Mouse (Mus musculus): ENCODE measurements around the gene Bub3. TPM values are rescaled to one million over a fixed set of nuclear protein-coding genes. Genes with fewer than 3 reads are reported as not detected.

Gene Bub3
- polyA plus RNA-seq, 1 experiment from 2014 or later, result 235 TPM

- no peak overlapping the region for H3K27ac ChIP-seq
- no peak overlapping the region for H3K4me3 ChIP-seq
- H3K27me3 ChIP-seq (ENCODE audit: insufficient read depth, poor library complexity, severe bottlenecking), result no peaks in the 10 kb centered on the region
- DNase-seq (ENCODE audit: low spot score), result no peak
- no peaks in the 10 kb centered on the region for H3K4me1 ChIP-seq
- WGBS, result 85% methylated on average over 5 of the region's 5 CpGs
- H3K36me3 ChIP-seq, result no peaks in the 10 kb centered on the region
- H3K9me3 ChIP-seq, result no peaks in the 10 kb centered on the region
Observed at GRCm38 (mm10) chr7:131585551-131585950, 25.5 kb downstream of the Bub3 start.

GRCm38 (mm10) chr7:131597779-131598482, 37.9 kb downstream of the Bub3 start:
- no peaks in the 10 kb centered on the region for H3K9me3 ChIP-seq
- peaks cover 4% of the 10 kb centered on the region for H3K4me1 ChIP-seq
- 0 out of 2 replicates have a peak overlapping the region, but pooled peaks have one; percentile 25 for H3K27ac ChIP-seq
- 25% methylated on average over 12 of the region's 12 CpGs for WGBS
- H3K4me3 ChIP-seq, result no peak overlapping the region
- H3K36me3 ChIP-seq, result no peaks in the 10 kb centered on the region
- H3K27me3 ChIP-seq (ENCODE audit: insufficient read depth, poor library complexity, severe bottlenecking), result peaks cover 32% of the 10 kb centered on the region; the same call in 1 of the 2 replicates
- no peak for DNase-seq (ENCODE audit: low spot score)

- Histone ChIP-seq H3K27me3 (ENCODE audit: insufficient read depth, poor library complexity, severe bottlenecking) (peaks cover 32% of the 10 kb centered on the region; the same call in 1 of the 2 replicates), H3K36me3 (no peaks in the 10 kb centered on the region), H3K27ac (0 out of 2 replicates have a peak overlapping the region, but pooled peaks have one; percentile 25), H3K9me3 (no peaks in the 10 kb centered on the region), H3K4me3 (no peak overlapping the region), H3K4me1 (peaks cover 7% of the 10 kb centered on the region)
- DNase-seq (ENCODE audit: low spot score), result no peak
- WGBS, result under 1% methylated on average over 5 of the region's 5 CpGs
Observed at GRCm38 (mm10) chr7:131598483-131598824, 38.4 kb downstream of the Bub3 start.

GRCm38 (mm10) chr7:131602106-131602505, 42.1 kb downstream of the Bub3 start:
- no peak overlapping the region for H3K27ac ChIP-seq
- WGBS, result 87% methylated on average over 7 of the region's 7 CpGs
- H3K9me3 ChIP-seq, result no peaks in the 10 kb centered on the region
- peak; percentile 16 for DNase-seq (ENCODE audit: low spot score)
- no peak overlapping the region for H3K4me3 ChIP-seq
- H3K27me3 ChIP-seq (ENCODE audit: insufficient read depth, poor library complexity, severe bottlenecking), result peaks cover 37% of the 10 kb centered on the region; the same call in 1 of the 2 replicates
- peaks cover 7% of the 10 kb centered on the region for H3K4me1 ChIP-seq
- no peaks in the 10 kb centered on the region for H3K36me3 ChIP-seq

GRCm38 (mm10) chr7:131603186-131603585, 43.2 kb downstream of the Bub3 start:
- peaks cover 27% of the 10 kb centered on the region; the same call in 1 of the 2 replicates for H3K27me3 ChIP-seq (ENCODE audit: insufficient read depth, poor library complexity, severe bottlenecking)
- H3K4me1 ChIP-seq, result peaks cover 5% of the 10 kb centered on the region
- H3K27ac ChIP-seq, result no peak overlapping the region
- no peak overlapping the region for H3K4me3 ChIP-seq
- H3K9me3 ChIP-seq, result no peaks in the 10 kb centered on the region
- H3K36me3 ChIP-seq, result no peaks in the 10 kb centered on the region
- DNase-seq (ENCODE audit: low spot score), result peak; percentile 38
- WGBS, result 14% methylated on average over 10 of the region's 11 CpGs

GRCm38 (mm10) chr7:131604946-131605345, 44.9 kb downstream of the Bub3 start:
- no peak overlapping the region for H3K27ac ChIP-seq
- H3K27me3 ChIP-seq (ENCODE audit: insufficient read depth, poor library complexity, severe bottlenecking), result peaks cover 11% of the 10 kb centered on the region; the same call in 1 of the 2 replicates
- WGBS, result 90% methylated on average over 10 of the region's 10 CpGs
- H3K4me3 ChIP-seq, result no peak overlapping the region
- no peaks in the 10 kb centered on the region for H3K36me3 ChIP-seq
- DNase-seq (ENCODE audit: low spot score), result no peak
- H3K4me1 ChIP-seq, result peaks cover 3% of the 10 kb centered on the region
- H3K9me3 ChIP-seq, result no peaks in the 10 kb centered on the region

- H3K4me1 ChIP-seq, result peaks cover 3% of the 10 kb centered on the region
- H3K9me3 ChIP-seq, result no peaks in the 10 kb centered on the region
- DNase-seq (ENCODE audit: low spot score), result no peak
- H3K4me3 ChIP-seq, result no peak overlapping the region
- H3K36me3 ChIP-seq, result no peaks in the 10 kb centered on the region
- H3K27me3 ChIP-seq (ENCODE audit: insufficient read depth, poor library complexity, severe bottlenecking), result peaks cover 11% of the 10 kb centered on the region; the same call in 1 of the 2 replicates
- no peak overlapping the region for H3K27ac ChIP-seq
- 66% methylated on average over 4 of the region's 4 CpGs for WGBS
Observed at GRCm38 (mm10) chr7:131605481-131605880, 45.5 kb downstream of the Bub3 start.

GRCm38 (mm10) chr7:131608049-131608448, 48.0 kb downstream of the Bub3 start:
- no peaks in the 10 kb centered on the region for H3K36me3 ChIP-seq
- no peaks in the 10 kb centered on the region for H3K9me3 ChIP-seq
- H3K4me3 ChIP-seq, result no peak overlapping the region
- WGBS, result 74% methylated on average over 6 of the region's 6 CpGs
- no peak for DNase-seq (ENCODE audit: low spot score)
- H3K4me1 ChIP-seq, result peaks cover 3% of the 10 kb centered on the region
- 0 out of 2 replicates have a peak, but pooled peaks cover 5% of the 10 kb centered on the region for H3K27me3 ChIP-seq (ENCODE audit: insufficient read depth, poor library complexity, severe bottlenecking)
- no peak overlapping the region for H3K27ac ChIP-seq

- 35% methylated on average over 7 of the region's 7 CpGs for WGBS
- DNase-seq (ENCODE audit: low spot score), result no peak
- H3K27ac ChIP-seq, result no peak overlapping the region
- H3K4me3 ChIP-seq, result no peak overlapping the region
- H3K36me3 ChIP-seq, result no peaks in the 10 kb centered on the region
- H3K9me3 ChIP-seq, result no peaks in the 10 kb centered on the region
- H3K4me1 ChIP-seq, result no peaks in the 10 kb centered on the region
- H3K27me3 ChIP-seq (ENCODE audit: insufficient read depth, poor library complexity, severe bottlenecking), result 0 out of 2 replicates have a peak, but pooled peaks cover 5% of the 10 kb centered on the region
Observed at GRCm38 (mm10) chr7:131609677-131610076, 49.7 kb downstream of the Bub3 start.

Other genes with a start within 250 kb of the Bub3 start
- 0.43 and 0.74 TPM in 2 replicates for gene Cuzd1, start 237.9 kb upstream of the Bub3 start, polyA plus RNA-seq (2016; fragmentation: Nextera tagmentation; extraction: Ambion mirVana)
- not detected in 2 replicates for gene Fam24b, start 230.7 kb upstream of the Bub3 start, polyA plus RNA-seq (2016; fragmentation: Nextera tagmentation; extraction: Ambion mirVana)
- not detected in 2 replicates for gene Fam24a, start 226.4 kb upstream of the Bub3 start, polyA plus RNA-seq (2016; fragmentation: Nextera tagmentation; extraction: Ambion mirVana)
- gene 2310057M21Rik, start 197.5 kb upstream of the Bub3 start, polyA plus RNA-seq (2016; fragmentation: Nextera tagmentation; extraction: Ambion mirVana), result 26.1 and 29.2 TPM in 2 replicates
- gene Pstk, start 189.1 kb upstream of the Bub3 start, polyA plus RNA-seq (2016; fragmentation: Nextera tagmentation; extraction: Ambion mirVana), result 90.8 and 92.4 TPM in 2 replicates
- gene Ikzf5, start 149.7 kb upstream of the Bub3 start, polyA plus RNA-seq (2016; fragmentation: Nextera tagmentation; extraction: Ambion mirVana), result 10.6 and 12.7 TPM in 2 replicates
- gene Acadsb, start 149.6 kb upstream of the Bub3 start, polyA plus RNA-seq (2016; fragmentation: Nextera tagmentation; extraction: Ambion mirVana), result 56.5 and 61.3 TPM in 2 replicates
- gene Hmx3, start 17.4 kb upstream of the Bub3 start, polyA plus RNA-seq (2016; fragmentation: Nextera tagmentation; extraction: Ambion mirVana), result 0.09 TPM in 1 of 2 replicates, not detected in the other
- gene Hmx2, start 11.4 kb upstream of the Bub3 start, polyA plus RNA-seq (2016; fragmentation: Nextera tagmentation; extraction: Ambion mirVana), result not detected in 2 replicates